Mouse (Mus musculus) inflammation-experienced regulatory T-cells, adult 6 months (primary cell): ENCODE data around the gene Gm9747. TPM values are rescaled to one million over a fixed set of nuclear protein-coding genes. Genes with fewer than 3 reads are reported as not detected.

Source experiments
- ATAC-seq: one replicate; pipeline ENCODE4 v1.8.0; 2017
- polyA plus RNA-seq, 3 experiments: library from polyadenylated mRNA; unstranded; fragments of 100-300 nt; shearing (Covaris generic); gene quantifications; one replicate each; pipeline ENCODE4 v1.2.1; 2017

Gene Gm9747
- not detected for polyA plus RNA-seq

GRCm38 (mm10) chr1:82232812-82233211 lies at the start of gene Gm9747:
TSS of gene Gm9747 (plus strand) at chr1:82233112.
- no peak for ATAC-seq

DNA sequence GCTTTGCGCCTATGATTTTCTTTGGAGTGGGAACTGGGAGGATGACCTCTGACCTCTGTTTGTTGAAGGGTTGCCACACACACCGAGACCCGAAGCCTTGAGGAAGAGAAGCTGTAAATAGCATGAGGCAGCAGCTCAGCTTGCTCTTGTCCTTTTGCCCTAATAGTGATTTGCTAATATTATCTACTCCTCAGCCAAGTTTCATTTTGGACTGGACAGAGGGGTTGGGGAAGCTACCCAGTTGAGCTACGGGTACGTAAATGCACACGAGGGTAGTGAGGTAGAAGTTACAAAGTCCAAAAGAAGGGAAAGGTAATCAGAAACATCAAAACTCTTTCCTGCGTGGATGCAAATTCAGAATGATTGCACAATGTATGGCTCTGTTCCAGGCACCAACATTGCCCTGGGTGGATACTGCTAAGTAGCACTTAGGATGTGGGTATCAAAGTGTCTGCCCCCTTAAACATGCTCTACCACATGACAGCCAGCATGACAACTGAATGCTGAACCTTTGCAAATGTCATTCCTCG lies 48.9 kb upstream of the Gm9747 start:
- no peak for ATAC-seq

DNA sequence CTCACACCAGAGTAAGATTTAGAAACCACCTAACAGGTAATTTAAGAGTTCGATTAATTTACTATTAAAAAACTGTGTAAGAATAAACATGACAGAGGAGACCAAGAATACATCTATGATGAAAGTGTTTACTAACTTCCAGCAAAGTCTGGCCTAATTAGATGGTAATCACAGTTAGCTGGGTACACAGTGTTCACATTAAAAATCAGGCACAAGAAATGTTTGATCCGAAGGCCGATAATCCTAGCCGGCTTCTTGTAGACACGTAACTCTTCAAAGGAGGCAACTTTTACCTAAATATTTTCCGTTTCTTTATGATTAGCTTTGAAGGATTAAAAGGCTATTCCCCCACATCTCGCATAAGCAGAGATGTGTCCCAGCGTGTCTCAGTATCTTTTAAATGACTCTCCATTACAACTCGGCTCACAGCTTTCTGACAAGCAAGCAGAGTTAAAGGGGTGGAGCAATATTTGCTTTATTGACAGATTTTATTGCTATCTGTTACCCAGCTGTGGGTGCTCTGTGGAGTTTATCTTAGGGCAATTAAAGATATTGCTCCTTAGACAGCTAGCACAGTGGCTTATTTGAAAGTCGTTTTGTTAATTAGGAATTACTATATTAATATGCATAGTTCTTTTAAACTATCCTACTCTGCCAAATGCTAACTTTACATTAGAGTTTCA lies 44.2 kb upstream of the Gm9747 start:
- no peak for ATAC-seq

GRCm38 (mm10) chr1:82189516-82189915 lies 43.4 kb upstream of the Gm9747 start:
- ATAC-seq = no peak

DNA sequence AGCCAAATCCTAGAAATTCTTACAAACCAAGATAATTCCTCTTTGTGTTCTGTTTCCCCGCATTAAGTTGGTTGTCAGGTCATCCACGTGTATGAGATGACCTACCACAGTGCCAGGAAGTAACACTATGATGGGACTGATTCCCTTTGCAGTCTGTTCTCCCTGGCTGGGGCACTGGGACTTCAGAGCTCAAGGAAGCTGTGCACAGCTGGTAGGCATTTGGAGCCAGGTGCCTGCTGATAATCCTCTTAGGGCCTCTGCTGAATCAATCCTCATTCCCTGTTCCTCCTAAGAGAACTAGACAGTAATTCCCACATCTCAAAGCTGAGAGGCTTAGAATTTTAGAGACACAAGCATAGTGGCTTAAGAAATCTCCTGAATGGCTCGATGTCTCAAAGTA lies 41.3 kb upstream of the Gm9747 start:
- ATAC-seq = no peak

GRCm38 (mm10) chr1:82199918-82200317 lies 33.0 kb upstream of the Gm9747 start:
- no peak for ATAC-seq

- ATAC-seq = no peak
Measured at GRCm38 (mm10) chr1:82200636-82201035, 32.3 kb upstream of the Gm9747 start.

- ATAC-seq = no peak
Measured at GRCm38 (mm10) chr1:82207511-82207910, 25.4 kb upstream of the Gm9747 start.

- no peak for ATAC-seq
Measured at GRCm38 (mm10) chr1:82220673-82221396, 12.1 kb upstream of the Gm9747 start.

GRCm38 (mm10) chr1:82221462-82221861 lies 11.4 kb upstream of the Gm9747 start:
- no peak for ATAC-seq

- no peak for ATAC-seq
Measured at GRCm38 (mm10) chr1:82223042-82223795, 9.7 kb upstream of the Gm9747 start.

GRCm38 (mm10) chr1:82228841-82229240 lies 4.1 kb upstream of the Gm9747 start:
- no peak for ATAC-seq

DNA sequence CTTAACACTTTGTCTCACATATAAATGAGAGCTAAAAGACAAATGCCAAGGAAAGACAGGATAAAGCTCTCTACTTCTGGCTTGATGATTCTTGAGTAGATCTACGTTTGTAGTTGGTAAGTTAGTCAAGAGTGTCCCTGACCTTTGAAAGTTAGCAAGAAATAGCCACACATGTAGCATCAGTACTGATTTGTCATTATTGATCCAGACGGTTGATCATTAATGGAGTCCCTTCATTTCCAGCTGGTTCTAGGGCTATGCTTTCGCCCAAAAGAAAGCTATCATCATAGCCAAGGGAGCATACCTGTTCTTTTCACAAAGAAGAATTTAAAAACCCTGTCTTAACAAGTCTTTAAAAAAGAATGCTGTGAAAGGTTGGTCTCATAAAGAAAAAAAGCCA lies 1.7 kb downstream of the Gm9747 start:
- no peak for ATAC-seq

- ATAC-seq = no peak
Measured at GRCm38 (mm10) chr1:82235455-82236104, 2.7 kb downstream of the Gm9747 start.

DNA sequence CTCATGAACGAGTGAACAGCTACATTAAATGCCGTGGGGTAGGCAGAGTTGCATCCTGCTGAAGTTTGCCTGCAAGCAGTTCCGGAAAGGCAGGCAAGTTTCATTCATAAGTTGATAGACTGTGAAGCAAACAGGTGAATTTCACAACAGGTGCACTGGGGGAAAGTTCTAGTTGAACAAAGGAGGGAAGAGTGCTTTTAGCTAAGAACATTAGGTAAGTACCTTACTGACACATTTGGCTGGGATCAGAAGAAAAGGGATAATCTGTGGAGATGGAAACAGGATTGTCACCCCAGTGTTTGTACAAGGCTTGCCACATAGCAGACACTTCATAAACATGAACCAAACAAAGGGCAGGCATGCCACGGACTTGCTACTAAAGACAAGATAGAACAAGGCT lies 5.3 kb downstream of the Gm9747 start:
- ATAC-seq = no peak

- no peak for ATAC-seq
Measured at GRCm38 (mm10) chr1:82239409-82240201, 6.7 kb downstream of the Gm9747 start.

DNA sequence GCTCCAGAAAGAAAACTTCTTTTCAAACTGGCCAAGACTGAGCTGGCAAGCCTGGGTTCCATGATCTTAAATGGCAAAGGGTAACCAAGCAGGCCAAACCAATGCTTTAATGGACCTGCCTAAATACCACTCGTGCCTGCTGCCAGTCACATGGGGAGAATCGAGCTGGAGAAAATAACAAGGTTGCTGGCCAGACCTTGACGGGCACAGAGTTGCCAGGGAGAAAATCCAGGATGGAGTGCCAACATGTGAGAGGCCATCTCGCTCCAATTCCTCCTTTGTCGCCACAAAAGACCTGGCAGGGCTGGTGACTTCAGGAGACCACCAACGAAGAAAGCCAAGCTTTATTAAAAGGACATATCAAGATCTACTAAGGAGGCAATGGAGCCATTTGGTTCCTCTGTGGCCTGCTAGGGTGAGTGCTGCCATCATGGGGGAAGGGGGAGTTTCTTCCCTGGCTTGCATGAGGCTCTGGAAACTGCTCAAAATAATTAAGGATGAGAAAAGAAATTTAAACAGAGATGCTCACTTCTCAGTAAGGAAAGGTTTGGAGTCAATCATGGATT lies 10.4 kb downstream of the Gm9747 start:
- ATAC-seq = no peak

DNA sequence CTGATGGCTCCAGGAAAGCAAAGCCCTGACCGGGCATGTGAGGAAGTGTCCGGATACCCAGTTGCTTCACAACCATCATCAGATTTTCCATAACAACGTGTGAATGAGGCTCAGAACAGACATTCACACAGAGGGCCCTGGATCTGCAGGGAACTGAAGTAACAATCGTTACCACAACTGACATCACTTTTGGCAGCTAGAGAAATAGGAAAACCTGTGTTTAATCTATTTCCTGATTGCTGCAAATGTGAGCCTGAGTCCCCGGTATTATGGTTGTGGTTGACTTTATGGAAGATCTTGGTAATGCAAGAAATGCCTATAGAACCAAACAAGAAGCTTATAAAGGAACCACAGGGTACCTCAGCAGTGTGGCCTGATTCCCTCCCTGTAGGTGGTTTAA lies 12.1 kb downstream of the Gm9747 start:
- ATAC-seq = no peak

GRCm38 (mm10) chr1:82247221-82247951 lies 14.5 kb downstream of the Gm9747 start:
- no peak for ATAC-seq

DNA sequence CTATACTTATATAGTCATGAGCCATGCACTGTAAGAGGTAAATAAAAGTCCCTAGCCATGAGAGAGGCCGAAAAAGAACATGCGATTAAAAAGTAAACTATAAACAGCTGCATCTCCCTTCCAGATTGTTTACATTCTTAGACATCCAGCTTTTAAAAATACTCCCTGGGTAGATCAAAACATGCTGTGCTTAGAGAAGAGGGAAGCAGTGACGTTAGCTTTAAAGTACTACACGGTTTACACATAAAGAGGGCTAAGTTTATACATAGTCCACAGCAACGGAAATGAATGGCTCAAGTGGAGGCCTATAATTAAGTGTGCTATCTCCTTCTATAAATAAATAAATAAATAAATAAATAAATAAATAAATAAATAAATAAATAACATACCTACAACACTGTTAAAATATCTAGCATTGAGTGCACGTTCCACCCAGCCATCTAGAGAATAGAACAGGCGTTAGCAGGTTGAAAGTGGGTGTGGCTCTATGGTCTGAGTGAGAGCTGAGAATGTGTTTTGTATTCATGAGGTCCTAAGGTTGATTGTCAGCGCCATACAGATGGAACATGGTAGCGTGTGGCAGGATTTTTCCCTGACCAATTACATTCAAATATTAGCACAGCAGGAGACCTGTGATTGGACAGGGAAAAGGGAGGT lies 21.0 kb downstream of the Gm9747 start:
- no peak for ATAC-seq
